Mouse (Mus musculus) gastrocnemius, postnatal 25 days (tissue): ENCODE measurements around the gene Il1f5. TPM values are rescaled to one million over a fixed set of nuclear protein-coding genes. Genes with fewer than 3 reads are reported as not detected.

Experiments used
- DNase-seq: peaks from one replicate; pipeline ENCODE4 v3.0.0; 2022
- long read RNA-seq, 2 experiments: library from polyadenylated mRNA; stranded (forward); transcript quantifications; one replicate each; pipeline ENCODE4 v2.0.0; 2021
- total RNA-seq, 2 experiments: library from RNA; stranded (reverse); gene quantifications; 1 replicate in 1 of 2; 2 replicates in 1 of 2; pipeline ENCODE4 v1.2.3; 2021

The Il1f5 gene
- total RNA-seq = not detected
- long read RNA-seq, experiment 1 = 0 reads
- long read RNA-seq, experiment 2 = 0 reads

DNA sequence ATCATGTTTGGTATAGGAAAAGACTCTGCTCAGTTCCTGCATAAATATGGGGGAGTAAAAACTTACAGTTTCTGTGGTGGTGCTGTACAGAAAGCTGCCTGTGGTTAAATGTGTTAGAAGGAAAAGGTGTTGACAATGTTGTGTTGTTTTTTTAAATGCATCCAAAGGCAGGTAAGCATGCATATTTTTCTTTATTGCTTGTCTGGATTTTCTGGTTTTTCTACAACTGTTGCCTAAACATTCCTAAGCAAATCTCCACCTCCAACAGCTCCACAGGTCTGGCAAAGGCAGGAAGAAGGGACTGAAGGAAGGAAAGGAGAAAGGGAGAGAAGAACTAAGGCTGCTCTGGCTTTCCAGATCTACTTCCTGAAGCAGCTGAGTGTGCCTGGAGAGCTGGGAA lies at the start of gene Il1f5:
Il1f5 (plus strand) TSS at position 301 of the 400 bp plus-strand sequence.
- DNase-seq = no peak

DNA sequence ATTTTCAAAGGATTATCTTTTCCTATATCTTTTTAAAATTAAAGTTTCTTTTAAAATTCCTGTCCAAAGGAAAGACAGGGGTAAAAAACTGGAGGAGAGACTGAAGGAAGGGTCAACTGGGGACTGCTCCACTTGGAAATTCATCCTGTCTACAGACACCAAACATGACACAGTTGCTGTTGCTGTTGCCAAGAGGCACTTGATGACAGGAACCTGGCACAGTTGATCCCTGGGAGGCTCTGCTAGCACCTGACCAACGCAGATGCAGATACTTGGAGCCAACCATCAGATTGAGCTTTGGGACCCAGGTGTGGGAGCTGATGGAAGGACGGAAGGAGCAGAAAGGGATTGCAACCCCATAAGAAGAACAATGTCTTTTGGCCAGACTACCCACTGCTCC lies 49.6 kb upstream of the Il1f5 start:
- DNase-seq = no peak

DNA sequence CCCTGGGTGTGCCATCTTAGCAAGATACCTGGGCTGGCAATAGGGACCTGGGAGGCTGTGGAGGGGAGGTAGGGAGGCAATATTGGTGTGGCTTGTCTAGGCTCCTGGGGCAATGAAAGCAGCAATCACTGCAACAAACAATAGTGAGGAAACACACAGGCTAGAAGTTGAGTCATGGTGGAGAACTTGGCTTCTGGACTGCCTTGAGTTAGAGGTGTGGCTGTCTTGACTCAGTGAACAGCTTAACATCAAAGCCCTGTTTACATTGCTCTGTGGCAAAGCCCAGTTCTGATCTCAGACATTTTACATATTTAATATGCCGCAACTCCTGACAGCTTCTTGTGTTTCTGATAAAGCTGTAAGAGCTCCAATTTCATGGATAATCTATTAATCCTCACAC lies 9.3 kb upstream of the Il1f5 start:
- DNase-seq = no peak

DNA sequence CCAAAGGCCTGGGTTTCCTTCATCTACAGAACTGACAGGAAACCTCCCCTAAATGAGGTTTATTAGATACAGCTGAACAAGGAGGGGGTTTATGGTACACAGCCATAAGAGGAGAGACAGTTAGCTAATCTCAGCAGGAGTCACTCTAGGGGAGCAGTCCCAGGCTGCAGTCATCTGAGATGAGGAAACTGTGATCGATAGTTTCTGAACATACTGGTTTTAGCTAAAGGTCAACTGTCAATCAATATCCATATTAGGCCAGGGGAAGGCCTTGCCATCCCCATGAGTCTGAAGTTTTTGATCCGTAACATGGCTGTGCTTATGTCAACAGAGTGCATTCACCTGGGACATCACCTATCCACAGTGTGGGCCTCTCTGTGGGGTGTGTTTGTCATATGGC lies 3.1 kb upstream of the Il1f5 start:
- no peak for DNase-seq

DNA sequence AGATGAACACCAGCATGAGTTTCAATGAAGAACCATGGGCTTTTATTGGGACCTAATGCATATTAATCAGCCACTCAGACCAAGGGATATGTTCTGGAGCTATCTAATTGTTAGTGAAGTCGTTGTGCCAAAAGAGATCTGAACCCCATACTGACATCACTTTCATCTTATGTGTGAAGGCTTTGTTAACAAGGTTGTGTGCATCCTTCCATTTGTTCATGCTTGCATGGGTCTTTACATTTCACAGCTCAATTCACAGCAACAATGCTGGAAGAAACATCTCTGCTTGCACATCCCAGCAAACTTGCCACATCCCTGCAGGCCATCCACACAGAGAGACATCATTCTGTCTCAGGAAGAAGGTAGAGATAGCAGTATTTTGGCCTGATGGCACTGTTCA lies 1.6 kb upstream of the Il1f5 start:
- DNase-seq = no peak

DNA sequence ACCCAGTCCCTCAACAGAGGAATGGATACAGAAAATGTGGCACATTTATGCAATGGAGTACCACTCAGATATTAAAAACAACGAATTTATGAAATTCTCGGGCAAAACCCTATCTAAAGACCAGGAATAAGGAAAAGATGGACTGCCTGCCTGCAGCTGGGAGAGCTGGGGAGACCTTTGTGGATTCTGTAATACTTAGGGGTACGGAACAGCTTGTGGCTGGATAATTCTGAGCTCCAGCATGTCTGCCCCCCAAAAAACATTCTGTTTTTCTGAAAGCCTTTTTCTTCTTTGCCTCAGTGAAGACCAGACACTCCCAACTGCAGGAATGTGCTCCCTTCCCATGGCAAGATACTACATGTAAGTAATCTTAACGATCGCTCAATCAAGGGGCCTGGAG lies 14.1 kb downstream of the Il1f5 start, which contains the start of gene Il1f10:
Il1f10 (plus strand) TSS at position 301 of the 400 bp plus-strand sequence.
- DNase-seq = no peak

DNA sequence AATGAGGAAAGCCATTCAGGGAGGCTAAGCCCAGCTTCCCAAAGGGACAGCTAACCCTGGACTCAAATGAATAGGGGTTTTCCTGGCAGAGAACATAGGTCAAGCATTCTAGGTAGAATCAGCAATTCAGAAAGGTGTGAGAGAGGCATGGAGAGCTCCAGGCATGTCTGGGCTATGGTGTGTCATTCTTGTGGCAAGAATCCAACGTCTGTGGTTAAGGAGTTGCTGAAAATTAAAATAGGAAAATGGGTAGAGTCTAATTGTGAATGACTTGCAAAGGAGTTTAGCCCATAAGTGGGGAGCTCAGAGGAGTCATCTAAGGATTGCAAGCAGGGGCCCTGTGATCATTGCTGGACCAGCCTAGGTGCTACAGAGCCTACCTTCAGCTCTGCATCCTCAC lies 17.9 kb downstream of the Il1f5 start:
- DNase-seq = no peak

DNA sequence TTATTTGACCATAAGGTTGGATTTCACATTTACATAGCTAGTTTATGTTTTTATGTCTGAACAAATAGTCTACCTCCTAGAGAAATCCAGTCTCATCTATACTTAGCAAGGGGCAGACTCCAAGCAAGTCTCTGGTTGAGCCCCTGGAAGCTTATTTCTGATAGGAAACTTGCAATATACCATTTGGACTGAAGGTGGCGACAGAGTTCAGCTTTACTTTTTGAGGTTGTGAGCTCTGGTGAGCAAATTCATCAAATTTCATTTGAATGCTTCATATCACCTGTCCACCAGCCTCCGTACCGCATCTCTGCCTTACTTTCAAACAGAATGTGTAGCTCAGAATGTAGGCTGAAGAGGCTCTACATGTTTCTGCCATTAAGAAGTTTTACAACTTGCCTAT lies 20.1 kb downstream of the Il1f5 start:
- no peak for DNase-seq

DNA sequence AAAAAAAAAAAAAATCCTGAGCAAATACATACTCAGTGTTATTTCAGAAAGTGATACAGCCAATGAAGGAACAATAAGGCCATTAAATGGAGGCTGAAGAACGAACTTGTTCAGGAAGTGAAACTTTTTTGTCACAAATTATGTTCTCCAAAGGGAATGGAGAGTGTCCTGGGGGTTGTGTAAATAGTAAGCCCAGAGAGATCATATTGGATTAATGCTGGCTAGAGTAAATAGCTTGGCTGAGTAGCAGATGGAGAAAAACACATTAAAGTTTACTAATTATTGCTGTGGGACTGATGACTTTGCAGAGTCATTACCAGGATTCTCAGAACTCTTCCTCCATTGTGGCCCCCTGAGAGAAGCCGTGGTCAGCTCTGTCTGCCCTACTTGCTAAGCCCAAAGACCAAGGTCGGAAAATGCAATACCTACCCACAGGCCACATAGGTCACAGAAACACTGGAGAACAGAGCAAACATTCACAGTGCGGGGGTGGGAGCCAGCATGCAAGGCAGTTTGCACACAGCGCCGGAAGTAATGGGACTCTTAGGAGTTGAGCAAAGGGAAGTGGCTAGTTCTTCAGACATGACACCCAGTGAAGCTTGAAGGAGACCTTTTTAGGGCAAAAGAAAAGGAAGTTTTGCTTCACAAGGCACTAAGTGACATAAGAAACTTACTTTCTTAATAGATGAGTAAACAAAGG lies 34.7 kb downstream of the Il1f5 start:
- no peak for DNase-seq

DNA sequence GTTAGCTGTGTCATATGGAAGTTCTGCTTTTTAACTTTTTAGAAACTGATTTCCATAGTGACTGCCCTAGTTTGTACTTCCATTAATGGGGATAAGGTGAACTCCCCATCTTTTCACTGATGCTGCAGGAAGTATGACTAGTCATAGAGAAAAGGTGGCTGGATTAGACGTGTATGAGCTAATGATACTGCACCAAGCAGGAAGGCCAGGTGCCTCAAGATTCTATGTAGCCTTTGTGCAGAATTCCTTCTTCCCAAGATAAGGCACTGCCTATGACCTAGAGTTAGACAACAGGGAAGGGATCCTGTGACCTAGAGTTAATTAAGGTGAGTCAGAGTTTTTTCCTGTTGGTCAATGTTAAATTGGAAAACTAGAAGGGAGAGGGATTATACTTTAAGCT lies 40.2 kb downstream of the Il1f5 start:
- DNase-seq = no peak

DNA sequence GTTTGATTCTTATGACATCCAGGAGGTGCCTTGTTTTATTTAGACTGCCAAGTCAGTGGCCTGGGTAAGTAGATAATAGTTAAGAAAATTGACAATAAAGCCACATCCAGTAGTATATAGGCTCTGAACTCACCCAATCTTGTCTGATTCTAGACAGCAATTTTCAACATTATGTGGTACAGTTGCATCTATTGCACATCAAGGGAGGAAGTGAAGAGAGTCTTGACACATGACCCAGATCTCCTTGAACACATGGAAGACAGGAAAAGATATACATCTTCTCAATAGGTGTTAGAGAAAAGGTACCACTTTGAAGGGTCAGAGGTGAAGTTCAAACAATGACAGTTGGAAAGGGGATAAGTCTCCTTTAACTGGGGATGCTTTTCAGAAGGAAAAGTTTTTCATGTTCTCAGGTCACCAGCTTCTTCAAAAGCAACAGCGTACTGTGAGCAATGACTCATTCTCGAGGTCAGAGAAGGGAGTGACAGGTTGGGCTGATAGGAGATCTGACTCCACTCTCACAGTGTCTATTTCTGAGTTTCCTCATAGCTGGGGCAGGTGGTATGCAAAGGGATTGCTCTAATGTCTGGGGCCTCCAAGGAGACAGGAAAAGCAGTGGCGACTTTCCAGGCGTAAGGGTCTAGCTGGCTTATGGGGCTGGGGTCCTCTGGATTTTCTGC lies 41.3 kb downstream of the Il1f5 start:
- no peak for DNase-seq

Other genes with a start within 250 kb of the Il1f5 start
- 1 to 10 TPM; 4.1 to 5.6 TPM for gene Hnmt, start 227.6 kb upstream of the Il1f5 start, total RNA-seq
- not detected for gene Tbpl2, start 180.4 kb upstream of the Il1f5 start, total RNA-seq
- gene Il1f8, start 123.8 kb upstream of the Il1f5 start, total RNA-seq = not detected
- not detected for gene Il1f9, start 90.5 kb upstream of the Il1f5 start, total RNA-seq
- not detected for gene Il1f6, start 61.5 kb upstream of the Il1f5 start, total RNA-seq
- gene Il1f10, start 14.2 kb downstream of the Il1f5 start, total RNA-seq = not detected
- gene Il1rn, start 59.9 kb downstream of the Il1f5 start, total RNA-seq = not detected
- gene Psd4, start 90.6 kb downstream of the Il1f5 start, total RNA-seq = under 1 TPM; 0.13 to 0.49 TPM
- not detected for gene Pax8, start 198.6 kb downstream of the Il1f5 start, total RNA-seq